Mouse (Mus musculus) mature B cell (primary cell): ENCODE data around the gene Zmynd11.
"Not testable (repeated sequence)": the region's sequence is repeated elsewhere in the genome, so short reads cannot be mapped to it uniquely, and the experiment has no call there.

Experiments
- in situ Hi-C: fragments of 300-500 bp; cut with MboI; formaldehyde crosslinking; loops from 2 replicates; pipeline ENCODE4 v1.14.3; 2019

Gene Zmynd11

DNA sequence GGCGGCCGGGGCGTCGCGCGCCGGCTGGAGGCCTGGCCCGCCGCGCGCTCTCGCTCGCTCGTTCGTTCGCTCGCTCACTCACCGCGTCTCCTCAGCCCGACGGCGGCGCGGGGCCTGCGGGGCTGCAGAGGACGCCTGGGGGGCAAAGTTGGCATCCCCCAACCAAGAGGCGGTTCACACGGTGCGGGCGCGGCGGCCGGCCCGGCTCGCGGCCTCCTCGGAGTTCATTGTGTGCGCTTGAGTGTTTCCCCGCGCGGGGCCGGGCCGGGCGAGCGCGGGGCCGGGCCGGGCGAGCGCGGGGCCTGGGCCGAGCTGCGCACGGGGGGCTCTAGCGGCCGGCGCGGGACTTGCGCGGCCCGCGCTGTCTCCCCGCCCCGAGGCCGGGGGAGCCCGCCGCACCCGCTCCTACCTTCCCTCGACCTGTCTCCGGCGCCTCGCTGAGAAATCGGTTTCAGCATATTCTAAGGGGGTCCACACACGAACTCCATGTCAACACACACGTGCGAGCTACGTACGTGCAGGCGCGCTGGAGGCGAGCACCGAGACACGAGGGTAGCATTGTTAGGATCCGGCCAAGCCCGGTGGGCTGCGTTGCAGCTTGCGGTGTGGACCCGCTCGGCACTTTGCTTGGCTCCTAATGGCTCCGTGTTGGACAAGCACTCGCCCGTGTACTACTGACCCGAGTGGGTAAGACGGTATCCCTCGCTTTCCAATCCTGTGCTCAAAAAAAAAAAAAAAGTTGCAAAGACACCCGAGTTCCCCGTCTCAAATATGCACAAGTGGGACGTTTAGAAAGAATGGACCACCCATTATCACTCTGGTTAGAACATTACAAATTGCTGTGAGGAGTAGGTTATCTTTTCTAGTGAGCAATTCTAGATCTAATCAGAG is at the start of gene Zmynd11:
Gene Zmynd11 (minus strand): TSS at position 685 of the 891 bp plus-strand sequence.
- in situ Hi-C loops, result no loop called here

DNA sequence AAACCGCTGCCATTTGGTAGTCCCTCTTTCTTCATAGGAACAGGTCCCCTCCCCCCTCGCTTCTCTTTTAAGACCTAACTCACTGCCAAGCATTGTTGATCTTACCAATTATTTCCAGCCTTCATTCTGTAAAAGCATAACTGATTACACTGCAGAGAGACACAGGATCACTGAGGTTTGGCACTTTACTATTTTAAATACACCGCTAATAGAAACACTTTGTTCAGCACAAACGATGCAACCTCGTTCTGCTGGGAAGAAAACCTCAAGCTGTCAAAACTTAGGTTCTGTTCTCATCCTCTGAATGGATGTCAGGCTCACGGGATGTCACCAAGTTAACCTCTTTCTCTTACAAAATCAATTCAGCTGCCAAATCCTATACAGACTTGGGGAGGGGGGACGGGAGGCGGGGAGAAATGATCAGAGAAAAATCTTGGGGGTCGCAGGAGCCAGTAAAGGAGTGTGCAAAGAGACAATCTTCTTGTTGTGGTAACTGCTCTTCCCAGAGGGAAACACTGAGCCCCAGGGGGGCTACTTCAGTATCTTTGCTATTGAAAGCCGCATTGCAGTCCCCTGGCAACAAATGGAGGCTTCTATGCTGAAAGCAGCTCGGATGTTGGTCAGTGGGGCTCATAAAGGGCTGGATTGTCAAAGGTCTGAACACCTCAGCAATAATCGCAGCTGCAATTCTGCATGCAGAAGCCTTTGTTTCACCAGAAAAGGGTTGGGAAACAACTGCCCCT is 30.9 kb upstream of the Zmynd11 start:
- in situ Hi-C loops, result no loop called here

DNA sequence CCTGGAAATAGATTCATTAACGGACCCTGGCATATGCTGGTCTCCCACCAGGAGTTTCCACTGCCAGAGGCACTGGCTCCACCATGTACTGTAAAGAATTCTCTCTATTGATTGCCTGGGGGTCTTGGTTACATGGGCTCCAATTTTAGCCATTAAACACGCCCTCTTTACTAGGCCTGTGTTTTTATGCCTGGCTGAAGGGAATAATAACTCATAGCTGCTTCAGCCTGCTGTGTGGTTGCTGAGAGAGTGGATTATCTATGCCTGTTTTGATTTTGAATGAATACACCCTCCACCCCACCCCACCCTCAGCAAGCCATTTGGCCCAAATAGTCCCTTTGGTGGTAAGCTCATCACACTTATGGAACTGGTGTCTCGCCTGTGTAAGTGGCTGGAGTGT is 20.9 kb upstream of the Zmynd11 start:
- in situ Hi-C loops, result no loop called here

DNA sequence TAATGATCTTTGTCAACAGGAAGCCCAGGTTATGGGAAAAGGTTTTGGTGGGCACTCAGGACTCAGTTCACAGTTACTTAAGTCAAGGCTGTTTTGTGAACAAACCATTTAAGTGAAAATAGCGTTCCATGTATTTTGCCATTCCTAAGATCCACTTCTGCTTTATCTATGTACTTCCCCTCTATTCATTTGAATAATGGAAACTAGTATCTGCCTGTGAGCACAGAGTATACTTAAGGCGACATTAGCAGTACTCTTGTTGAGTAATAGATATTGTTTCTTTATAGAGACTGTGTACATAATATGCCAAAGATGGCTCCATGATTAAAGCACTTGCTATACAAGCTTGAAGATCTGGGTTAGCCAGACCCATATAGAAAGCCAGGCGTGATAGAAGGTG is 18.6 kb upstream of the Zmynd11 start:
- in situ Hi-C loops, result no loop called here

DNA sequence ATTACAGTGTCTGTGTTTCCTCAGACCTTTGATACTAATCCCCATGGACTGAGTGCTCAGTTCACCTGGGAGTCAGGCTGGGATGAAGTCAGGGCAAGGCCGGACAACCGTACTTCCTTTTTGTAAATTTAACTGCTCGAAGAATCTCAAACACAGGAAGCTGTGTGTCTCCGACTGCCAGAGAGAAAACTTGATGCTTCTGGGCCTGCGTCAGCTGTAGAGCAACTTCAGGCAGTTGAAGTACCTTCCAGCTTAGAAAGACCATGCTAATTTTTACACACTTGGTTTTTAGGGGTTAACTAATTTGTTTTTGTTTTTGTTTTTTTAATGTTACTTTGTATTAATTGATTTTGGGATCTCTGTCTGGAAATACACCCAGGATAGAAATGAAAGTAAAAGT is 10.8 kb upstream of the Zmynd11 start:
- in situ Hi-C loops, result no loop called here

DNA sequence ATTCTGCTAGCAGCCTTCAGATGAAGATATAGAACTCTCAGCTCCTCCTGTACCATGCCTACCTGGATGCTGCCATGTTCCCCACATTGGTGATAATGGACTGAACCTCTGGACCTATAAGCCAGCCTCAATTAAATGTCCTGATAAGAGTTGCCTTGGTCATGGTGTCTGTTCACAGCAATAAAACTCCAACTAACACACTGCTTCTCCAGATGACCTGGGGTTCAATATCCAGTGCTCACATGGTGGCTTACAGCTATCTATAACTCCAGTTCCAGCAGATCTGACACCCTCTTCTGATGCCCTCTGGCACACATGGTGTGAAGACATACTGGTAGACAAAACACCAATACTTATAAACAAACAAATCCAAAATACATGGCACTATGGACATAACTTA is 8.9 kb upstream of the Zmynd11 start:
- in situ Hi-C loops, result no loop called here

DNA sequence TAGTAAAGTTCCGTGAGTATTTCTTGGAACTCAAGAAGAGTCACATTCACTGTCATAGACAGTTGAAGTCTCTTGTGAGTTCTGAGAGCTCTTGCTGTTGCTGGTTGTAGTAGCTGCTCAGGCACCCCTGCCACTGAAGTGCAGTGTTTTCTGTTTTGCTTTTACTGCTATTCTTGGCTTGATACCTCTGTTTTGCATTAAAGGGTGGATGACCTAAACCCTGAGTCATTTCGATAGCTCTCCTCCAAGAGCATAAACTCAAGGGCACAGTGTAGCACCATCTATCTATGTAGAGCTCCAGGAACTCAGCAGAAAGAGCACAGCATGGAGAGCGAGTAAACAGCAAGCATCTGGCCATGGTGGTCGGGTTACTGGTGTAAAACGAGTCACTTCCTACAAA is 2.1 kb upstream of the Zmynd11 start:
- in situ Hi-C loops, result no loop called here

DNA sequence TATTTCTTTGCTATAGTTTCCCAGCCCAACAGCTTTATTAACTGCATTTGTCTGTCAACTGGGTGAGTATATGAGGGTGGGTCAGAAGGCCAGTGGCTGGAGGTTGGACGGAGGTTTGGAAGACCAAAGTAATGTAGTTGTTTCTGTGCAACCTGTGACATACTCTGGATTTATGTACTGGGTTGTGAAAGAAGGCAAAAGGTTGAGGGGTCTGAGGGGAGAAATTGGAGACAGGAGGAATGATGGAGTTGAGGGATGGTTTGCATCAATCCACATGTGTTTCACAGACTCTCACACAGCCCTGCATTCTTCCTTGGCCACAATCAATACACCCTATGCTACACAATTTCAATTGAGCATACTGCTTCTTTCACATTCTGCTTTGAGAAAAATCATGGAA is 1.4 kb upstream of the Zmynd11 start:
- in situ Hi-C loops, result no loop called here

DNA sequence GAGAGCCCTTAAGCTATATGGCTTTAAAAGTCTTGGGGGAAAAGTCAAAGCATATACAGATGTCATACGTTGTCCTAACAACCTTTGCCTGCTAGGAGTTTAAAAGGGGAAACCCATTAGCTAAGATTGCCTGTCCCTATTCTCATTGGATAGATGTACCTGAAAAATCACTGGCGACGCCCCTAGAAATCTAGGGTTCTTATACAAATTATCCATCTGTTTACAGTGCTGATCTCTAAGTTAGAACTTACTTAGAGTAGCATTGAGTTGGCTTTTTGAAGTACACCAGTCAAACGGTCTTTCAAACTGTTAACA is 364 bp upstream of the Zmynd11 start:
- in situ Hi-C loops, result no loop called here

DNA sequence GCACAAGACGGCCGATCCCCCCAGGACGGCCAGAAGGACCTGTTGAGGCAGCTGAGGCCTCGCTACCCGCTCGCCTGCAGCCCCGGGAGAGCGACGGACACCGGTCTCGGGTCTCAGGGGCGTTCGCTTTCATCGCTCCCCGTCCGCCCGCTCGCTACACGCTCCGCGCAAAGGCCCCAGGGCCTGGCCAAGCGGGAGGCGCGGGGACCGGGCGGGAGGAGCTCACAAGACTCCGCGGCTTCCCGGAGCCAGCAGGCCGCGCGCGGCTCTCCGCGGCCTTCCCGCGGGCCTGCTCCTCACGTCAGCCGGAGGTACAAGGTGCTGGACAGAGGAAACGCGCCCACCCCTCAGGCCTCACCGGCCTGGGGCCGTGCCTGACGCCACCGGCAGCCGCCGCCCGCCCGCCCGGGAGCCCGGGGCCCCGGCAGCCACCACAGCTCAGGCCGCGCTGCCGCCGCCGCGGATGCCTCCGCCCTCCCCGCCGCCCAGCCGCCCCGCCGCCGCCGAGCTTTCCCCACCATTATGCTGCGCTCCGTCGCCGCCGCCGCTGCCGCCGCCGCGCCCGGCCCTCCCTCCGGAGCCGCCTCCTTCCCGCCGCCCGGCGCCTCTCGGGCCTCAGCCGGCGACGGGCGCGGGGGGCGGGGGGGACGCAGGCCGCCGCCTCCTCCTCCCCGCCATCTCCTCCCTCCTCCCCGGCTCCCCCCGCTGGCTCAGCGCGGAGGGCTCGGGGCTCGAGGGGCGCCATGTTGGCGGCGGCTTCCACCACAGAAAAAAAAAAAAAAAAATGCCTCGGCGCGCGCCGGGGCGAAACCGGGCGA is 1.1 kb downstream of the Zmynd11 start:
- in situ Hi-C loops, result no loop called here

DNA sequence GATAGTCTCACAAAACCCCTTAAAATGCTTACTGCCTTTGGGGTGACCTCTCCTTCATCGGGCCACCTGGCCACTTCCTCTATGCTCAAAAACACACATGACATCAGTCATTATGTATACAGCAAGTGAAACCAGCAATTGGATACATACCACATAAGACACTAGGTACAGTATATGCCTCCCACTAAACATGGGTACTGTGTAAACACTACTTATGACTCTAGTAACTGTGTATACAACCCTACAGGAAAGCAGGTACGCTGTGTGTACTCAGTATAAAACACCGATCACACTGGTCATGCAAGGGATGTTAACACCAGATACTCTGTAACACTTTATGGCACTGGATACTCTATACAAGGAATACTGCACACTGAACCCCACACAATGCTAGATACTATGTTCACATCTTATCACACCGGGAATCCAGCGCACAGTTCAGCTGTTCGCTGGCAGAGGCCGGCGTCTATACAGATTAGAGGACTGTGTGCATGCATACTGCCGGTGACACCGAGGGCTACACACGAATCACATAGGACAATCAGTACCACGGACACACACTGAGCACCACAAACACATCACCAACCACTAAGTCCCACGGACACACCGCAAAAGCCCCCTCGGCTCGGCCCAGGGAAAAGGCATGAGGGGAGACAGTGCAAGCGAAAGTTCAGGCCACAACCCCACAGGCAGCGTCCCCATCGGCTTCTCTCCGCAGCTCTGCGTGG is 1.9 kb downstream of the Zmynd11 start:
- in situ Hi-C loops, result no loop called here

DNA sequence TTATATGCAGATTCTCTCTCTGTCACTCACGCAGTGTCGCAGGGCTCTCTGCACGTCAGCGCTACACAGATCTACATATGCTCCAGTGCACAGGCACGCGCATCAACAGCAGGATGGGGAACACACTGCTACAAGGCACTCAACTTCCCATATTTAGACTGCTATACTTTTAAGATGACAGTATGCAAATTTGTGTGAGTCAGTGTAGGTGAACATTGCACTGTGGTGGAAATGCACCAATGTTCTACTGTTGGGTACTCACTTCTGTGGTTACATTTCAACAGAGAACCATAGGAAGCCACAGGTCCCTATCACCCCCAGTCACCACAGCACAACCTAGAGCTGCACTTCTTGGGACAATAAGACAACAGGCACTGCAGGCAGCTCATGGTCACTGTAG is 5.1 kb downstream of the Zmynd11 start:
- in situ Hi-C loops, result no loop called here

DNA sequence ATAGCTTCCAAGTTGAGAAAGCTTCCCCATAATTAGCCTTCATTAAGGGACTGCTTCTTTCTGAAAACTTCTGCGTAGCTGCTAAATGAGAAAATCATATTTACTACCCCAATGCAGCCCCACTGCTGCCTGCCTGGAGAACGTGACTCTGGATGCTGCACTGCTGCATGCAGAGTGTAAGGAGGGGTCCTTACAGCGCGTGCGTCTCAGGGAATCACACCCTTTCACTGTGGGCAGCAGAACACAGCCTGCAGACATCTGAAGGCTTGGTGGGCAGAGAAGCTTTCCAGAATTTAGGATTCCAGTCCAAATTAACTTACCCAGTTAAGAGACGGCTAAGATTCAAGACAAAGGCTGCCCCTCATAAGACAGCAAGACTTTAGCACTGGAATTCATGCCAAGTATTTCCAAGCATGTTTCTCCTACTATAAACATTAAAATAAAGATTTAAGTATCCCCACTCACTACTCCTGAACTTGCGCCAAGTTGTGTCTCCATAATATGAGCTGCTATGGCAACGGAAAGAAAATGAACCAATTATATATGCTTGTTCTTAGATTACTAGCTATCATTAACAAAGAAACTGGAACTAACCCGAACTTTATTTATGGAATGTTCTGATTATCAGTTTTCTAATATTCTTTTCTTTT is 7.2 kb downstream of the Zmynd11 start:
- in situ Hi-C loops, result no loop called here

DNA sequence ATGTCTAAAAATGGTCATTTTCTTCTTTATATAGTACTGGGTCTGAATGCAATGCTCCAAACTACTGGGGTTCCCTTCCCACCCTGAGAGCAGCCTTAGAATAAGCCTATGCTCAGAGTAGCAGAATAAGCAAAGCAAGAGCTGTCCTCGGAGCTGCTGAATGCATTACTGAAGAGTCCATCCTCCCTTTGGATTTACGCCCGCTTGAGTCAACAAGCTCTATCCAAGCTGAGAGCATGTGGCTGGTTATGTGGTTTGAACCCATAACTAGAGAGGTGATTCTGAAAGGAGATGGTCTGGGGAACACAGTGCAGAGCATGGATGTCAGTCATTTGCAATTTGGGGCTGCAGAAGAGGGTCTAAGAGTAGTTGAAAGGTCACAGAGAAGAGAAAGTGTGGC is 11.4 kb downstream of the Zmynd11 start:
- in situ Hi-C loops, result no loop called here

DNA sequence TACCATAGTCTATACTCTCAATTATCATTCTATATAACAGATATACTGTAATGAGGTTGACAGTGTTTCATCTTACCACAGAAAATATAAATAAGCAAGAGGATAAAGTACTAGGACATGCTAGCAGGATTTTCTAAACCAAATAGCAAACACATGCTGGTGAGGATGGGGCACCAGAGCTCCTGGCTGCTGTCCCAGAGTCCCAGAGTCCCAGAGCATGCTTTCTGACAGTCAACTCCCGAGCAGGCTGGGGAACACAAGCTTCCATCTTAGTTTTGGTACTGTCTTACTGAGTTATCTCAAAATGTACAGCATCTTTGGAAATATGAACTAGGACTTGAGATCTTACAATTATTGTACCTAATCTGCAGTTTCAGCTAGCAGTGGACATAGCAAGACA is 14.8 kb downstream of the Zmynd11 start:
- in situ Hi-C loops, result no loop called here

DNA sequence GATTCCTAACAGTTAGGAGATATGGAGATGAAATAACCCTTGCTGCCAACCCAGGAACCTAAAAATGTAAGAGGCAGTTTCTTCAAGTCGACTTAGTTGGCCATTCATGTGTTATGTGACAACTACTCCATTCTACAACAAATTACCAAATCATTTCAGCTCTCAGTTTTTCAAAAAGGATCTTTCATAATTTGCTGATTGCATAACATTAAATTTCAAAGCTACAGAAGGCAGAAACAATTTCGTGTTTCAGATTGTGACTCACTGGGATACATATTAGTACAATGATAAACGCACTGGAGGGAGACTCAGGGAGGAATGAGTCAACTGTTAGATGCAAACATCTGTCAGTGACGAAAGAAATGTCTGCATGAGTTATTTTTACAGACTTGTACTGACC is 15.3 kb downstream of the Zmynd11 start:
- in situ Hi-C loops, result no loop called here

DNA sequence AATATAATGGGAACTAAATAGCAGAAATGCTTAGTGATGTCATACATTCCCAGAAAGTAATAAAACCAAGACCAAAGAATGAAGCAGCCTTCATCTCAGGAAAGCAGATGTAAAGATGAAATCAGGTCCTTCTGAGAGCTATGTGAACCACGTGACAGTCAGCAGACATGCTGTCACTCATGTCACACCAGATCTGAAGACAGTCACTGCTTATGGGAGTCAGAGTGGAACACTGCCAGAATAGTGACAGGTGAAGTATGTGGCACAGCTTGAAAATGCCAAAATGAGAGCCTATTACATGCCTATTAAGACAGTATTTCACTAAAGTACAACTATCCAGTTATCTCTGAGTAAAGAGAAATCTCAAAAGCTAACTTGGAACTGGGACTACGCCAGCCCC is 26.9 kb downstream of the Zmynd11 start:
- in situ Hi-C loops, result no loop called here

DNA sequence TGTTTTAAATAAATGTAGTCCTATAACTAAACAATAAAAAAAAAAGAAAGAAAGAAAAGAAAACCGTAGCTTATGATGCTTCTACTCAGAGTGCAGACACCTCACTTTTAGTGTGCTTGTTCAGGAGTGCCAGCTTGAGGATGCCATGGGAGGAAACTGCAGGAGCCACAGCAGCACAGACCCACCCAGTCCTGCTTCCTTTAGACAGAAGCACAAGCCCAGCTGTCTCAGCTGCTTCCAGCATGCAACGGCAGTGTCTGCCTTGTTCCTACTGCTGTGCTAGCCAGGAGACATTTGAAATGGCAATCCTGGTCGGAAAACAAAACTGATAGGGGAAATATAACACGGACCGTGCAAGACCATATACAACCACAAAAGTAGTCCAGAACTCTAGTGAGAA is 28.1 kb downstream of the Zmynd11 start:
- in situ Hi-C loops, result no loop called here

DNA sequence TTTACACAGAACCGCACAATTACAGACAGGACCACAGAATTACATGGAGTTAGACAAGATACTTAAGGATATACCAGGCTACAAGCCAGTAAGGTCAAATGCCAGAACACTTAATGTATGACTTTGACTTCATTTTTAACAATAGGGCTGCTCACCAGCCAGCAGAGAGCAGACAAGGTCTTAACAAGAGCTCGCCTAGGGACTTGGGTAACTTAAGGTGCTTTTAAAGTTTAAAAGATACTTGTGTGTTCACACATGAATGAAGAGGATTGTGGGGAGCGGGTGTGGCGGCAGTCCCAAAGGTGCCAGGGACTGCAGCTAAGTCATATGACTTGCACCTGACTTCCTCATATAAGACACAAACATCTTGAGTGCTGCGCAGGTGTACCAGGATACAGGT is 32.9 kb downstream of the Zmynd11 start:
- in situ Hi-C loops, result not testable (repeated sequence)

DNA sequence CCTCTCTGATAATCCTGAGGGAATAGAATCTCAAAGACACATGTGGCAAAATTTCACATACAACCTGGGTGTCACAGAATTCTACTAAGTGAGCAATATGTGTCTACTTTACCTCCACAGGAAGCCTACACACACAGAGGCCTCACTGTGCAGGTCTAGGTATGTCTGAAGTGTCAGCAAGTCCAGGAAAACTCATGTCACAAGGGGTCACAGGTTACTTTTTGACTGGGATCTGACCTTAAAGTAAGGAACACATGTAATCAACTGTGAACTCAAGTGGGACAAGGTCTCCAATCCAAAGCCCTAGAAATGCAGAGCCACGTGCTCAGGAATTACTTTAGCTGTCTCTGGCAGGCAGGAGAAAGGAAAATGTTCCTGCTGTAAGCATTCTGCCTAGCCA is 36.1 kb downstream of the Zmynd11 start:
- in situ Hi-C loops, result no loop called here

DNA sequence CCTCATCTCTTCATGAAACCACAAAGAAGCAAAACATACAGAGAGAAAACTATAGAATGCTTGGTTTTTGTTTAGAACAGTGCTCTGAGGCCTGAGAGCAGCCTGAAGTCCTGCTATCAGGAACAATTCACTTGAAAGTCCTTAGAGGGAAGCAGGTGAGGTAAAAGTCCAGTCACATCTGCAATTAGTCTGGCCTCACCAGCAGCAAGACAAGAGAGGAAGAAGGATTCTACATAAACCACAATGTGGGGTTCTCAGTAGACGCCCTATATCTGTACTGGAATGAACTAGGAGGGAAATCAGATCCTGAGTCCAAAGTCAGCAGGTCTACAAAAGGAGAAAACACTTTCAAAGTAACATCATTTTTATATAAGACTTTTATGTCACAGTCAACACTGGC is 49.9 kb downstream of the Zmynd11 start:
- in situ Hi-C loops, result no loop called here
